Mouse (Mus musculus) layer of hippocampus, adult 2 months (tissue): Measurements from ENCODE around the gene Minar1. TPM values are rescaled to one million over a fixed set of nuclear protein-coding genes. Genes with fewer than 3 reads are reported as not detected.

ENCODE experiments used
- DNase-seq, 2 experiments: peaks; one replicate each; pipeline ENCODE4 v3.0.0; 2022; ENCODE audit warnings: low spot score in 2 of 2
- H3K27ac ChIP-seq: fragments of 200-600 bp; 2 replicates; pipeline ENCODE4 v1.8.1; 2022
- H3K4me3 ChIP-seq: fragments of 200-600 bp; 2 replicates; pipeline ENCODE4 v1.8.1; 2022; ENCODE audit warnings: mild to moderate bottlenecking
- CTCF ChIP-seq: fragments of 200-600 bp; conservative IDR thresholded peaks from 2 replicates; pipeline ENCODE4 v1.8.1; 2022; ENCODE audit warnings: antibody characterized with exemption, mild to moderate bottlenecking, moderate library complexity
- total RNA-seq, 2 experiments: library from RNA; stranded (reverse); gene quantifications; 2 replicates each; pipeline ENCODE4 v1.2.3; 2021

The Minar1 gene
- total RNA-seq, 2 experiments from 2014 or later, result 2.9 to 3.2 TPM

DNA sequence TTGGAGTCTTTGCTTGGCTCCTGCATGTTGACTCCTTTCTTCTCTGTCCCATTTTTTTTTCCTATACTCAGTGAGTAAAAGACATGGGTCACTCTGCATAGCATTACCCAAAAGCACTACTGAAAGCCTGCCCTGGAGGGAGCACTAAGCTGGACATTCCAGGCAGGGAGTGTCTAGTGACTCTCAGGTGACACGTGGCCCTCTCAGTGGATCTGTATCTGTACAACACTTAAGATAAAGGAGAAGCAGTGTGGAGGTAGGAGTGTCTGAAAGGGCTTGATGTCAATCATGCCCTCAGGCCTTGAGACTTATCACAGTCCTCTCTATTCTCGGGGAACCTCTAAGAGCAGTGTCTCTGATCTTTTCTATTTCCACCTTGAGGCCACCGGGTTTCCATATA is 25.9 kb downstream of the Minar1 start:
- Histone ChIP-seq H3K27ac (no peak overlapping the region), H3K4me3 (no peak overlapping the region)
- no peak for TF ChIP-seq CTCF
- no peak for DNase-seq

DNA sequence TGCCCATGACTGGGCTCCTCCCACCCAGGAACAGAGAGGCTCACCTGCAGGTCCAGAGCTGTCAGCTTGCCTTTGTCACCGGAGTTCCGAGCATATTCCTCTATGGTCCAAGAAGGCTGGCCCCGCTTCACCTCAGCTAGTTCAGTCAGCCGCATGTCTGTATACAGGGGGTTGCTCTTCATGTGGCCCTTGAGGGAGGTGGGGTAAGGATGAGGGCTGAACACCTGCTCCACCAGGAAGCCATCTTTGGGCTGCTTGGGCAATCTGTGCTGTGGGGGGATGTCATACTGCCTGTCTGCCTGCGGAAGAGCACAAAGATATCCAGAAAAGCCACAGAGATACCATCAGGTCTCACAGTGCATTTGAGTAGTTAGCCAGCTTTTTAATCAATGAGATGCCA is 26.5 kb downstream of the Minar1 start:
- no peak for DNase-seq
- Histone ChIP-seq H3K27ac (no peak overlapping the region), H3K4me3 (no peak overlapping the region)
- no peak for TF ChIP-seq CTCF

DNA sequence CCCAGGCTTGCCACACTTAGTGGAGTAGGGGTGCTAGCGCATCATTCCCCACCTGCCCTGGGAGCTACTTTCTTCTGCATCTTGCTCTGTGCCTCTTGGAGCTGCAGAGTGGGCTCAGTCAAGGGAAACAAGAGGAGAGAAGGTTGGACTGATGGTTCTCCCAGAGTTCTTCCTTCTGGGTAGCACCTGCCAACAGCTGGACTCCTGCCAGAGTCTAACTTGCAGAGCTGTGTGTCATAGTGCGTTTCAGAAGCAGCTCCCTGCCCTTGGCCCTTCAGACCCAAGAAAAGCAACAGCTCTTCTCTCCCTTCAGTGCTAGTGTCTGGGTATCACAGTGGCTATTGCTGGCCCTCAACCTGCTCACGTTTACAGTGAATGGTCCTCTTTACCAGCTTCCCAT is 30.5 kb downstream of the Minar1 start:
- Histone ChIP-seq H3K27ac (no peak overlapping the region), H3K4me3 (no peak overlapping the region)
- DNase-seq, result no peak
- no peak for TF ChIP-seq CTCF

DNA sequence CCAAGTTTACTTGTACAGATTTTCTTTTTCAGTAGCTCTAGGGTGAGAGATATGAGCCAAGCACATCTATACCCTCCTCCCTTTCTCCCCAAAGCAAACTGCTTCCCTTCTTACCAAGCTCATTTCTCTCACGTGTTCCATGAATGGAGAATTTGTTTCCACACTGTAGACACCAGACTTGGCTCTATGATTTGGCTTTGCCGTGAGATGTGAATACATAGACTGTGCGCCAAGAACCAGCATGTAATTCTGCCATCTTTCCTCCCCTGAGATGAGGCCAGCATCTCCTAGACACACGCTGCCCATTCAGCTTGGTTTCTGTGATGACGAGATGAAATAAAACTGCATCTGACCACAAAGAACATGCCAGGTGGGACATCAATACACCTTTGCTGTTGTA is 44.5 kb downstream of the Minar1 start:
- Histone ChIP-seq H3K27ac (no peak overlapping the region), H3K4me3 (no peak overlapping the region)
- TF ChIP-seq CTCF, result no peak
- DNase-seq, result no peak

DNA sequence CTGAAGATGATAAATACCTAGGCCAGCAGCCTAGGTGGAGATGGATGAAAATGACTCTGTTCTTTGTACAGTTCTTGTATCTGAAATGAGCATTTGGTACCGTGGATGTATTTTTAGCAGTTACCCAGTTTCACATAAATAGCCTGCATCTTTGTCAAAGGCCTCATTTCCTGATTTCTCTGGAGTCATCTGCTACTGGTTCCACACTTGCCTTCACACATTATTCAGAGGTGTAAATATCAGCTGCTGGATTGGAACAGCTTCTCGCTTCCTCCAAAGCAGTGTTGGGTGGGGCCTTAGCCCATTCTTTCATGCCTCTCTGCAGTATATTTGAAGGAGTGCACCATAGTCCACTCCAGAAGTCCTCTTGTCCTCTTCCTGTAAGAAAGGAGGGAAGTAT is 70.3 kb downstream of the Minar1 start:
- no peak for DNase-seq
- TF ChIP-seq CTCF, result no peak
- H3K27ac ChIP-seq, result no peak overlapping the region
- no peak overlapping the region for H3K4me3 ChIP-seq

Other genes starting within 250 kb of the Minar1 start
- gene Tmed3, start 81.9 kb upstream of the Minar1 start, total RNA-seq, result 10 to 100 TPM; 24.8 to 26.4 TPM
- gene Ankrd34c, start 115.3 kb upstream of the Minar1 start, total RNA-seq, result 1 to 10 TPM in 1 of 2 experiments, under 1 TPM in 1; 1.00 to 1.2 TPM